Mouse (Mus musculus) kidney, postnatal 25 days (tissue): ENCODE results near the gene Ctdspl2.

Experiments
- DNase-seq, 2 experiments: peaks; one replicate each; pipeline ENCODE4 v3.0.0; 2021; ENCODE audit warnings: mixed read lengths in 2 of 2

Gene Ctdspl2

DNA sequence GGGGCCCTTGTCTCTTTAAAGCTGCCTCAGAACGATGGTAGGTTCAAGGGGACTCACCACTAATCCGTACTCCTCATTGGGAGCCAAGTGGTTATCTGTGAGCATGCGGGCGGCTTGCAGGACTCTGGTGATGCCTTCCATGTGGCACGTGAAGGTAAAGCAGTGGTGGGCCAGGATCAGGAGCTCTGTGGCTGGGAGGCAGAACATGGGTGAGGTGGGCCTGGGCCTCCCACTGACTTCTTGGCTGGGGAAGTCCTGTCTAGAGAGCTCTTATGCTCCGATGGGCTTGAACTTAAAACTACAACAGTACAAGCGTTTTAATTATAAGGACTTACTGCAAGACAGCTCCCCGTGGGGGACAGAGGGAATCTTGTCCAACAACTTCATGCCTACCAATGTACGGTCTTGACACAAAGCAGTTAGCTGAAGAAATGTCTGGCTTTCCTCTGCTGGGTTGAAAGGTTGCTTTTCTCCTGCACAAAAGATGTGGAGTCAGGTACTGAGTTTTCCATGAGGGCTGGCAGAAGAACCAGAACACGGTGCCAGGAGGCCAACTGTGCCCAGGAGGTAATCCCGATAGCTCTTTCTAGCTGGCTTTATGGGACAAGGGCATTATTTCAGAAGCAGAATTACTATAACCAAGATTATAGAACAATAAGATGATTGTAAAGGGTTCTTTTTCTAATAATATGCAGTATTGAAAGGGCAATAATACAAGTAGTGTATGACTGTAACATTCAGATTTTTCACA, 103.7 kb downstream of the Ctdspl2 start:
- DNase-seq = no peak
